Mouse (Mus musculus) liver, adult 2 months (tissue): ENCODE data around the gene Brd2.

Source experiments
- CTCF ChIP-seq: fragments of 200-500 bp; IDR thresholded peaks from 2 replicates; pipeline ENCODE4 v1.5.1; 2011; ENCODE audit warnings: low read depth, low read length, control low read depth
- POLR2A ChIP-seq: fragments of 200-500 bp; IDR thresholded peaks from 2 replicates; pipeline ENCODE4 v1.6.1; 2011; ENCODE audit warnings: low read length, control low read depth; ENCODE audit not compliant: insufficient read depth; ENCODE audit errors: extremely low read depth

- TF ChIP-seq CTCF (no peak), POLR2A (no peak)
Measured at GRCm38 (mm10) chr17:34134451-34134850, 12.0 kb upstream of the Brd2 start.
